Mouse (Mus musculus): ENCODE measurements around the gene H2-Oa. TPM values are rescaled to one million over a fixed set of nuclear protein-coding genes. Genes with fewer than 3 reads are reported as not detected.
"Not testable (repeated sequence)": the region's sequence is repeated elsewhere in the genome, so short reads cannot be mapped to it uniquely, and the experiment has no call there.

H2-Oa gene
- polyA plus RNA-seq, 1 experiment from 2014 or later = 0.43 TPM

GRCm38 (mm10) chr17:34141448-34141847 is 49.3 kb downstream of the H2-Oa start:
- WGBS = 58% methylated on average over 4 of the region's 4 CpGs
- Histone ChIP-seq H3K9me3 (no peaks in the 10 kb centered on the region), H3K4me1 (peaks cover 23% of the 10 kb centered on the region), H3K36me3 (replicated peaks) (no peaks in the 10 kb centered on the region), H3K27me3 (ENCODE audit: poor library complexity, severe bottlenecking) (peaks cover 59% of the 10 kb centered on the region), H3K27ac (no peak overlapping the region), H3K4me3 (no peak overlapping the region)
- no peak for DNase-seq (ENCODE audit: extremely low spot score, low spot score)

- Histone ChIP-seq H3K27me3 (ENCODE audit: poor library complexity, severe bottlenecking) (peaks cover 49% of the 10 kb centered on the region), H3K4me3 (no peak overlapping the region), H3K4me1 (peaks cover 23% of the 10 kb centered on the region), H3K9me3 (no peaks in the 10 kb centered on the region), H3K27ac (no peak overlapping the region), H3K36me3 (replicated peaks) (no peaks in the 10 kb centered on the region)
- DNase-seq (ENCODE audit: extremely low spot score, low spot score) = no peak
- 80% methylated on average over 7 of the region's 7 CpGs for WGBS
These were observed 50.4 kb downstream of the H2-Oa start for GRCm38 (mm10) chr17:34142456-34143010.

GRCm38 (mm10) chr17:34143033-34143432 is 50.9 kb downstream of the H2-Oa start, which contains the start of gene H2-DMb2:
TSS of gene H2-DMb2 (plus strand) at chr17:34143307.
- H3K27ac ChIP-seq = no peak within 1 kb of the TSS

GRCm38 (mm10) chr17:34143461-34143860 is 51.3 kb downstream of the H2-Oa start:
- Histone ChIP-seq H3K4me1 (peaks cover 23% of the 10 kb centered on the region), H3K27ac (no peak overlapping the region), H3K27me3 (ENCODE audit: poor library complexity, severe bottlenecking) (peaks cover 42% of the 10 kb centered on the region), H3K9me3 (no peaks in the 10 kb centered on the region), H3K4me3 (no peak overlapping the region), H3K36me3 (replicated peaks) (no peaks in the 10 kb centered on the region)
- WGBS = 73% methylated on average over 5 of the region's 5 CpGs
- no peak for DNase-seq (ENCODE audit: extremely low spot score, low spot score)

More at GRCm38 (mm10) chr17:34143033-34143432, 50.9 kb downstream of the H2-Oa start, which contains the start of gene H2-DMb2:
- H3K36me3 ChIP-seq (replicated peaks) = no peaks in the 10 kb centered on the region
- H3K9me3 ChIP-seq = no peaks in the 10 kb centered on the region
- no peak for DNase-seq (ENCODE audit: extremely low spot score, low spot score)
- H3K27me3 ChIP-seq (ENCODE audit: poor library complexity, severe bottlenecking) = peaks cover 47% of the 10 kb centered on the region
- H3K4me3 ChIP-seq = no peak within 1 kb of the TSS
- WGBS = 45% methylated on average over 7 of the region's 7 CpGs
- peaks cover 23% of the 10 kb centered on the region for H3K4me1 ChIP-seq

GRCm38 (mm10) chr17:34144221-34144620 is 52.1 kb downstream of the H2-Oa start:
- Histone ChIP-seq H3K4me1 (peaks cover 19% of the 10 kb centered on the region), H3K27me3 (ENCODE audit: poor library complexity, severe bottlenecking) (peaks cover 35% of the 10 kb centered on the region)
- not testable (repeated sequence) for DNase-seq (ENCODE audit: extremely low spot score, low spot score); H3K27ac ChIP-seq; H3K36me3 ChIP-seq (replicated peaks); H3K9me3 ChIP-seq; H3K4me3 ChIP-seq
- WGBS = 92% methylated on average over 4 of the region's 4 CpGs

Other genes starting within 250 kb of the H2-Oa start
- 86.6 and 89.0 TPM in 2 replicates for gene Cd320, start 249.2 kb upstream of the H2-Oa start, polyA plus RNA-seq (2016; fragmentation: Nextera tagmentation; extraction: Ambion mirVana)
- not detected in 2 replicates for gene Gm7029, start 218.5 kb upstream of the H2-Oa start, polyA plus RNA-seq (2016; fragmentation: Nextera tagmentation; extraction: Ambion mirVana)
- 6.6 and 8.1 TPM in 2 replicates for gene Kifc1, start 201.7 kb upstream of the H2-Oa start, polyA plus RNA-seq (2016; fragmentation: Nextera tagmentation; extraction: Ambion mirVana)
- 0.19 and 0.39 TPM in 2 replicates for gene Platr17, start 187.2 kb upstream of the H2-Oa start, polyA plus RNA-seq (2016; fragmentation: Nextera tagmentation; extraction: Ambion mirVana)
- gene Daxx, start 182.9 kb upstream of the H2-Oa start, polyA plus RNA-seq (2016; fragmentation: Nextera tagmentation; extraction: Ambion mirVana) = 85.9 and 90.8 TPM in 2 replicates
- gene Tapbp, start 176.4 kb upstream of the H2-Oa start, polyA plus RNA-seq (2016; fragmentation: Nextera tagmentation; extraction: Ambion mirVana) = 14.1 TPM in 2 replicates
- 21.2 and 23.2 TPM in 2 replicates for gene Zbtb22, start 176.4 kb upstream of the H2-Oa start, polyA plus RNA-seq (2016; fragmentation: Nextera tagmentation; extraction: Ambion mirVana)
- gene Rgl2, start 162.8 kb upstream of the H2-Oa start, polyA plus RNA-seq (2016; fragmentation: Nextera tagmentation; extraction: Ambion mirVana) = 39.3 and 46.7 TPM in 2 replicates
- 239 and 242 TPM in 2 replicates for gene Pfdn6, start 152.0 kb upstream of the H2-Oa start, polyA plus RNA-seq (2016; fragmentation: Nextera tagmentation; extraction: Ambion mirVana)
- gene Wdr46, start 151.7 kb upstream of the H2-Oa start, polyA plus RNA-seq (2016; fragmentation: Nextera tagmentation; extraction: Ambion mirVana) = 56.1 and 59.6 TPM in 2 replicates
- 3.3 and 3.7 TPM in 2 replicates for gene B3galt4, start 140.9 kb upstream of the H2-Oa start, polyA plus RNA-seq (2016; fragmentation: Nextera tagmentation; extraction: Ambion mirVana)
- 49.4 and 51.3 TPM in 2 replicates for gene Vps52, start 136.5 kb upstream of the H2-Oa start, polyA plus RNA-seq (2016; fragmentation: Nextera tagmentation; extraction: Ambion mirVana)
- 1,596 and 1,663 TPM in 2 replicates for gene Rps18, start 136.3 kb upstream of the H2-Oa start, polyA plus RNA-seq (2016; fragmentation: Nextera tagmentation; extraction: Ambion mirVana)
- gene H2-K1, start 92.0 kb upstream of the H2-Oa start, polyA plus RNA-seq (2016; fragmentation: Nextera tagmentation; extraction: Ambion mirVana) = 51.2 and 51.8 TPM in 2 replicates
- gene Ring1, start 67.7 kb upstream of the H2-Oa start, polyA plus RNA-seq (2016; fragmentation: Nextera tagmentation; extraction: Ambion mirVana) = 11.4 and 12.4 TPM in 2 replicates
- gene H2-Ke6, start 64.3 kb upstream of the H2-Oa start, polyA plus RNA-seq (2016; fragmentation: Nextera tagmentation; extraction: Ambion mirVana) = 95.4 and 96.4 TPM in 2 replicates
- gene Slc39a7, start 60.7 kb upstream of the H2-Oa start, polyA plus RNA-seq (2016; fragmentation: Nextera tagmentation; extraction: Ambion mirVana) = 203 and 206 TPM in 2 replicates
- 44.5 and 48.3 TPM in 2 replicates for gene Rxrb, start 60.5 kb upstream of the H2-Oa start, polyA plus RNA-seq (2016; fragmentation: Nextera tagmentation; extraction: Ambion mirVana)
- 0.74 and 0.75 TPM in 2 replicates for gene Col11a2, start 52.9 kb upstream of the H2-Oa start, polyA plus RNA-seq (2016; fragmentation: Nextera tagmentation; extraction: Ambion mirVana)
- 4.5 and 6.9 TPM in 2 replicates for gene H2-DMa, start 27.2 kb downstream of the H2-Oa start, polyA plus RNA-seq (2016; fragmentation: Nextera tagmentation; extraction: Ambion mirVana)
- gene Brd2, start 30.3 kb downstream of the H2-Oa start, polyA plus RNA-seq (2016; fragmentation: Nextera tagmentation; extraction: Ambion mirVana) = 121 and 134 TPM in 2 replicates
- gene H2-DMb2, start 51.0 kb downstream of the H2-Oa start, polyA plus RNA-seq (2016; fragmentation: Nextera tagmentation; extraction: Ambion mirVana) = 0.16 and 0.26 TPM in 2 replicates
- 0.24 and 0.81 TPM in 2 replicates for gene H2-DMb1, start 60.7 kb downstream of the H2-Oa start, polyA plus RNA-seq (2016; fragmentation: Nextera tagmentation; extraction: Ambion mirVana)
- 1.4 and 1.7 TPM in 2 replicates for gene Tap1, start 95.2 kb downstream of the H2-Oa start, polyA plus RNA-seq (2016; fragmentation: Nextera tagmentation; extraction: Ambion mirVana)
- 0.79 and 1.3 TPM in 2 replicates for gene Psmb9, start 95.4 kb downstream of the H2-Oa start, polyA plus RNA-seq (2016; fragmentation: Nextera tagmentation; extraction: Ambion mirVana)
- 1.2 and 1.3 TPM in 2 replicates for gene Psmb8, start 105.4 kb downstream of the H2-Oa start, polyA plus RNA-seq (2016; fragmentation: Nextera tagmentation; extraction: Ambion mirVana)
- 0.18 and 0.60 TPM in 2 replicates for gene Tap2, start 111.2 kb downstream of the H2-Oa start, polyA plus RNA-seq (2016; fragmentation: Nextera tagmentation; extraction: Ambion mirVana)
- gene H2-Ob, start 146.6 kb downstream of the H2-Oa start, polyA plus RNA-seq (2016; fragmentation: Nextera tagmentation; extraction: Ambion mirVana) = not detected in 2 replicates
- gene H2-Ab1, start 165.3 kb downstream of the H2-Oa start, polyA plus RNA-seq (2016; fragmentation: Nextera tagmentation; extraction: Ambion mirVana) = 9.8 and 12.5 TPM in 2 replicates
- 0.17 TPM in 1 of 2 replicates, not detected in the other for gene H2-Aa, start 195.5 kb downstream of the H2-Oa start, polyA plus RNA-seq (2016; fragmentation: Nextera tagmentation; extraction: Ambion mirVana)
- 0.54 and 1.0 TPM in 2 replicates for gene H2-Eb1, start 213.5 kb downstream of the H2-Oa start, polyA plus RNA-seq (2016; fragmentation: Nextera tagmentation; extraction: Ambion mirVana)
- not detected in 2 replicates for gene H2-Eb2, start 233.3 kb downstream of the H2-Oa start, polyA plus RNA-seq (2016; fragmentation: Nextera tagmentation; extraction: Ambion mirVana)

Measured in forebrain, embryonic 10.5 days (tissue).